Mouse (Mus musculus) heart, adult 18-20 months (tissue): ENCODE results near the gene Depdc1b. TPM values are rescaled to one million over a fixed set of nuclear protein-coding genes. Genes with fewer than 3 reads are reported as not detected.
A peak's percentile ranks its signal among the peaks of the same experiment; 100 is the strongest.

Experiments
- DNase-seq, 2 experiments: peaks; one replicate each; pipeline ENCODE4 v3.0.0; 2021 to 2022; ENCODE audit warnings: mixed read lengths in 1 of 2
- total RNA-seq, 2 experiments: library from RNA; stranded (reverse); gene quantifications; 2 replicates each; pipeline ENCODE4 v1.2.3; 2021

Depdc1b gene
- total RNA-seq, 2 experiments from 2014 or later: 0.30 to 0.67 TPM

DNA sequence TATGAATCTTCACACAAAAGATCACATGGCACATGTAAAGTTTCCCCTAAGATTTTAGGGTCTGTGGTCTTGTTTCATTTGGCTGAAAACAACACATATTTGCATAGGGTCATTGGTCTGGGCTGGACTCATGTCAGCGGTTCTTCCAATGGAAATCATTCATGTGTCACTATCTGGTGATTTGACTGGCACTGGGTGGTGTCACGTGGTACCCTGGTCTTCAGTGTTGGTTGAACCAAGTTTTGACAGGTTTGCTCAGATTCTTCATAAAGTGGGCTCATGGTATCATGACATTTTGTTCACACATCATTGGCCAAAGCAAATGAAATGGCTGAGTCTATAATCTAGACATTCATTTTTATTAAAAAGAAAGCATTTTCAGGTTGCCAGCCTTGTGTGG lies 1.3 kb downstream of the Depdc1b start:
- DNase-seq: no peak

DNA sequence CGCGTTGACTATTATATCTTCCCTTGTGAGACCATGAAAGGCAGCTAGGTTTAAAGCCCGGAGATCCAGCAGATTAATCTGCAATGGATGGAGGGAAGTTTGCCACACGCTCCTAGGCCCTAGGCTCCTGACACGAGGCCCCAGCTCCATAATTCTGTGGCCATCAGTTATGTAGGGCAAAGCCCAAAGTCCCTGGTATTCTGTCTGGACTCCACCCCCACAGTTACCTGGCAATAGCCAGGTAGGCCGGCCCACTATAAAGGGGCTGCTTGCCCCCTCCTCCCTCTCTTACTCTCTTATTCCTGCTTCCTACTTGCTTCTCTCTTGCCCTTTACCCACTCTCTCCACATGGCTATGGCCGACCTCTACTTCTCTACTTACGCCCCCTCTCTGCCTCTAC lies 2.9 kb downstream of the Depdc1b start:
- DNase-seq: no peak

DNA sequence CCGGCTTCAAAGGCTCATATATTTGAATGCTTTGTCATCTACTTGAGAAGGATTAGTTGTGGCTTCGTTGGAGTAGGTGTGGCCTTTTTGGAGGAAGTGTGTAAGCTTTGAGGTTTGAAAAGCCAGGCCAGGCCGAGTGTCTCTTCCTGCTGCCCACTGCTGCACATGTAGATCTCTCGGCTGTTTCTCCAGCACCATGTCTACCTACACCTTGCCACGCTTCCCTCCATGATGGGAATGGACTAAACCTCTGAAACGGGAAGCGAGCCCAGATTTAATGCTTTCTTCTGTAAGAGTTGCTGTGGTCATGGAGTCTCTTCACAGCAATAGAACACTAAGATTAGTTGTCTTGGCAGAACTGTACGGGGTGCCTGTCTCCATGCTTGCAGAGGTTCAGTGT lies 4.1 kb downstream of the Depdc1b start:
- DNase-seq: no peak

DNA sequence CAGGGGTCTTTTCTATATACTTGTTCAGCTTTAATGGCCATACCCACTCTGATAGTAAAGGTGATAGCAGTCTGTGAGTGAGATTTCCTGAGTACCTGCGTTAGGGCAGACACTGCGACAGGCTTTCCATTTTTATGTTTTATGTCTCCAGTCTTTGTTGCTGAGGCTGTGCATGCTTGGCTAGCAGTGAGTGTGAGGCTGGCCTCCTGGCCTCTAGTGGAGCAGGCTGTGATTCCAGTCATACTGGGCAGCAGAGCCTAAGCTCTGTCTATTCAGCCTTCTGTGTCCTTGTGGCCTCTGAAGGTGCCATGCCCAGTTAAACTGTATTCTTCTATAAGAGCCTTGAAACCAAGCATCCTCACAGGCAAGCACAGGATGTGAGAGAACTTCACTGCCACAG lies 6.3 kb downstream of the Depdc1b start:
- no peak for DNase-seq

DNA sequence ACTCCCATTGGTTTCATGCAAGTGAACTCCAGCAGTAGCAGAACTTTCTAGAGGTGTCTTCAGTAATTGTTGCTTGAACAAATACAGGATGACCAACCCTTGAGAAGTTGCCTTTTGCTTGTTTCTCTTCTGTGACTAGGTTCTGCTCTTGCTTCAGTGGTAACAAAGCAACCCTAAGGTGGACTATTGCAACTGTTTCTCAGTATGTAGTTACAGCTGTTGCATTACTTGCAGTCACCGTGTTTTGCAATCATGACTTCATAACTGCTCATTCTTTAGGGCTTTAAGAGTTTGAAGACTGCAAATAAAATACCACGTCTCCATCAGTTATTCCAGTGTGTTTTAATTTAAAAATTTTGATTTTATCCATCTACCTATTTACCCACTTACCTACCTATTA lies 7.2 kb downstream of the Depdc1b start:
- no peak for DNase-seq

DNA sequence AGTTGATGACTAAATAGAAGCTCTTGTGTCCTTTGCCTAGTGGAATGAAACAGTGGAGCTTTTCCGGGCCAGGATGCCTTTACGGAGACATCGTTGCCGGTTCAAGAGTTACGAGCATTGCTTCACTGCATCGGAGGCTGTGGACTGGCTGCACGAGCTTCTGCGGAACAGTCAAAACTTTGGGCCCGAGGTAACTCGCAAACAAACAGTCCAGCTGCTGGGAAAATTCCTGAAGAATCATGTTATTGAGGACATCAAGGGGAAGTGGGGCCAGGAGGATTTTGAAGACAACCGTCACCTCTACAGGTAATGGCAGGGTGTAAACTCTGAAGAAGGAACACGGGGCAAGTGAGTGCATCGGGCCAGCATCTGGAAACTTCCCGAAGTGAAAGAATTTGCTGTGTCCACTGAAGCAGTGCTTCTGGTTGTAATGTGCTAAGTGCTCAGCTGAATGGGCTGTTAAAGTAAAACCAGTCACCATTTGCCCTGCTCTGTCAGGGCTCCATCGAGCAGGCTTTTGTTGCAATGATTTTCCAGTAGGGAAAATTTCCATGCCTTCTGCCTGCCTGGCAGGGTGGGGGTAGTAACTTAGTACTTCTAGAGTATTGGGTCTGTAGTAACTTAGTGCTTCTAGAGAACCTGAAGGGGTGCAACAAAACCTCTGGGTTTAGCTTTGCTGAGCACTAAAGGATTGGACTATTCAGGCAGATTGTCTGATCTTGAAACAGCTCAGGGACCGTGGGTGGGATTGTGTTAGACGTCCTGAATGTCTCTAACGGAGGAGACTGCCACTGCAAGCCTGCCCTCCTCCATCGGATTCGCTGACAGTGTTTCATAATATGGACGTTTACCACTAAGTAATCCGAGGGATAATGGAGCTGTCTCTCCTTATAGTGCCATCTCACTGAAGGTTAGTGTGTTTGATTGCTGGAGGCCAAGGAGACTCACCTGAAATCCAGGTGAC lies 8.0 kb downstream of the Depdc1b start:
- DNase-seq: no peak

DNA sequence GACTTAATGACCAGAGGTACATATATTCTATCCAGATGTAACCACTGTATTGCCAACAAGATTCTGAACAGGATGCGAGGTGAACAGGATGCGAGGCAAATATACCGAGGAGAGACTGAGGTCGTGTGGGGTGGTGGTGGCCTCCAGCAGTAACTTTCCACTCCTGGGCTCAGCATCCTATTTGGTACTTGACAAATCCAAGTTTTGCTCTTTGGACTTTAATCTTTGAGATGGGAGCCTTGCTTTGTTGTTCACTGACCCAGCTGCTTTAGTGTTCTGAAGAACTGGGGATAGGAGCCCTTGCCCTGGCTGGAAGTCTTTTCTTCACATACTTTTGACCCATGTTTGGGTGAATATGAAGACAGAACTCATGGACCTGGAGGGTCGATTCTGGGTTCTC lies 9.7 kb downstream of the Depdc1b start:
- DNase-seq: no peak

DNA sequence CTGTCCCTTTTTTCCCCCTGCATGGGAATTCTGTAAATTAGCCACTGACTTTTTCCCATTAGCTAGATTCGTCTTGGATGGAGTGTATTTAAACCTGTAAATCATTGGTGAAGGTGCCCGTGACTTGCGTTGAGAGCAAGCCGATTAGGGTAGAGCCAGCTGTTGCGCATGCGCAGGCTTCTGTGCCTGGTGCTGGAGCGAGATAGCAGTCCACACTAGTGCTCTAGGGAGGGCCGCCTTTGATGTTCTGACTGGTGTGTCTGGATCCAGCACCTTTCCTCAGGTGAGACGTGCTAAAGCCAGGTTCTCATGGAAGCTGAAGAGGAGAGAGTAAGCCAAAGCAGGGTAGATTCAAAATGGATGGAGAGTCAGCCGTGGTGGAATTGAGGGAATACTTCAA lies 10.2 kb downstream of the Depdc1b start:
- DNase-seq: no peak

DNA sequence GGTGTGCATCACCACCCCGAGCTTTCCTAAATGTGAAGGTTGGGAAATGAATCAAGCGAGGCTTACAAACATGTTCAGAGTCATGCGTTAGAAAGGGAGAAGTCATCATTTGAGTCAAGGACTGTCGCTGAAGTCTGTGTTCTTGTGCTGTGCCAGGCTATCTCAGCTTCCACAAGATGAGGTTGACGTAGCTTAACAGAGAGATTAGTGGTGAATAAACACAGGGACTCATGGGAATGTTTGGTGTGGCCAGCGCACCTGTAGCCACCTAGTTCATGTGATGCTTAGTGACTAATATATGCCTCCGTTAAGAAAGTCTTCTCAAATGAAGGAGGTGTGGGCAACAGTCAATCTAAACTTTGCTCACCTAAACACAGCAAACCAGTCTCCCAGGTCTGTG lies 10.9 kb downstream of the Depdc1b start:
- no peak for DNase-seq

DNA sequence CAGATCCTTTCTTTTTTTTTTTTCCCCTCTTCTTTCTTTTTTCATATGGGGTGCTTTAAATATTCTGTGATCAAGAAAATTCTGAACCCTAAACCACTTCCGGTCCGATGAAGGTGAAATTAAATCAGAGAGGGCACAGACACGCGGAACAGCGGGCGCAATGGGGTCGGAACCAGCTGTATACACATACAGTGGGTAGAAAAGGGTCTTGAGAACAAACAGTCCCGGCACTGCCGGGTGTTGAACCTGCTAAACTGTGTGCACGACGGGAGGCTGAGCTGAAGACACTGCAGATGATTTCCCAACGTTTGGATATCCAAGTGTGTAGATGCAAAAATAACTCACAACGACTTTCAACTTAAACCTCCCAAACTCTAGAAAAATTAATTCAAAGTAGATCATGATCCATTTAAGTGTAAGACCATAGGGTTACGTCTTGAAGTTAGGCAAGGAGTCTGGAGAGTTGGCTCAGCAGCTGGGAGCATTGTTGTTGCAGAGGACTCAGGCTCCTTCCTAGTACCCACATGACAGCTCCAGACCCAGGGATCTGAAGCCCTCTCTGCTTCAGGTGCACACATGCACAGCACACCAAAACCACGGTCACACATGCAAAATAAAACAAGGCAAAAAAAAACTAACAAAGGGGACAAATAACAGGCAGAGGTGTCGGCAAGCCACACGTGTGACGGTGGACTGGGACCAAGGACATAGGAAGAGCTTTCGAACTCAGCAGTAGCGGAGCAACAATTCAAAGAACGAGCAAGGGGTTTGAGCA lies 12.5 kb downstream of the Depdc1b start:
- no peak for DNase-seq

DNA sequence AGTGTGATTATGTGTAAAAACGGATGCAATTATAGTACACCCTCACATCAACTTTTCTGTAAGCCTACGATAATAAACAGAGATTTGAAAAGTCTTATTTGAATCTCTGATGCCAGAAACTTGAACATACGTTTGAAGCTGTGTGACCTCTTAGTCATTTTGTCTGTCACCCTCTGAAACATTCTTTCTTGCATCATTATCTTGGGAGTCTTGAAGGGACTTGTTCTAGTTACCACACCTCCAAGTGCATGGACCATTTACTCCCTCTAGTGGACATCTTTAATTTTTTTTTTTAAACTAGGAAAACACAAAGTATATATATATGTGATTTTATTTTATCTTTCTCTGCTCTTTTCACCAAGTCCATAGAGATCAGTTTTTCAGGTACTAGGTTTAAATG lies 13.6 kb downstream of the Depdc1b start:
- peak in 1 of 2 experiments; percentile 32 for DNase-seq

DNA sequence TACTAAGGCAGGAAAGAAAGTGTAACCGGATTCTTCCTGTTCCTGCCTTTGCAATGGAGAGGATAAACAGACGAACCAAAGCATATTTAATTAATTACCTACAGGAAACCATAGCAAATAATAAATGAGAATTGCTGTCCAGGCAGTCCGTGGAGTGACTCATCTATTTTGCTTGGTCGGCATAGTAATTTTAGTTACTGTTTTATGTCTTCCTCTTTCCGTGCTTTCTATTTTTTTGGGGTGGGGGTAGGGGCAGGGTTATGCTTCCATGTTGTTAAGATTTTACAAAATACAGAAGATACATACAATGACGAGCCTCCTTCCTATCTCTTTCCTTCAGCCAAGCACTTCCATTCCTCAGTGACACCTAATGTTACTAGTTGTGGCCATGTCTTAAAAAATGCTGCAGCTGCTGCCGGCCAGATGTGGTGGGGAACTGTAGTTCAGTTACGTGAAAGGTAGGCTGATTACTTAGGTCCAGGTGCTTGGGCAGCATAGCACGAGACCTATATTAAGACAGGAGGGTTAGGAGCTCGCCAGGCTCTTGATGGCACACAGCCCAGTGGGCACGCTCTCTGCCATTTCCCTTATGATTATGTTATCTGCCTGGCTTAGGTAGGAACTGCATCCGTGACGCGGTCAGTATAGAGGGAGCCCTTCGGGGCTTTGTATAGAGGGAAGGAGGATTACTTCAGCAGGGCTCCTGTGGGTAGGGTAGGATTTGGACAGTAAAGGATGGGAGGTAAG lies 19.3 kb downstream of the Depdc1b start:
- no peak for DNase-seq

DNA sequence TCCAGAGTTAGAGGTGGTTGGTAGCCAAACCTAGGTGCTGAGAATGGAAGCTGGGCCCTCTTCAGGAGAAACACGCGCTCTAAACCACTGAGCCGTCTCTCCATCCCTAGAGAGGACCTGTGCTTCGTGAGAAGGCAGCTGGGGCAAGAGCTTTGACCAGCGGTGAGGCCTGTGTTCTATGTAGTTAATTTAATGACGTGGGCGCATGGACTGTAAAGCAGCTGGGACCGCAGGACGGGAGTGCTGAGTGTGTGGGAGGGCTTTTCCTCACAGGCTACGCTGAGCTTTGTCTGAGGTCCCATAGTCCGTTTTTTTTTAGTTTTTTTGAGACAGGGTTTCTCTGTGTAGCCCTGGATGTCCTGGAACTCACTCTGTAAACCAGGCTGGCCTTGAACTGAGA lies 20.1 kb downstream of the Depdc1b start:
- no peak for DNase-seq

DNA sequence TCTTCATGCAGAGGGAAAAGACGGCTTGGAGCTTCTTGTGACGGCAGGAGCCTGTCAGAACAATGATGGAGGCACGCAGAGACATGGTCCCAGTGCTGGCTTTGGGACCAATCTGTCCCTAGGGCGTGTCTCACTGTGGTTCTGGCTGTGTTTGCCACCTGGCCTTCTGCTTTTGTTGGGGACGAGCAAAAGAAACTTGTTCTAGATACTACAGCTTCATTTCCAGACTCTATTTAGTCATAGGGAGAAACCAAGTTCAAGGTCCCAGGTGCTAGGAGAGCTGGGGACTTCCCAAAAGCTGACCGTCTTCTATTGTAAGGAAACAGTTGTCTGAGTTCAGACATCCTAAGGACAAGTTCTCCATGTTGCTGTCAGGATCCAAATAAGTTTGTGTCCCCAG lies 21.2 kb downstream of the Depdc1b start:
- DNase-seq: no peak

DNA sequence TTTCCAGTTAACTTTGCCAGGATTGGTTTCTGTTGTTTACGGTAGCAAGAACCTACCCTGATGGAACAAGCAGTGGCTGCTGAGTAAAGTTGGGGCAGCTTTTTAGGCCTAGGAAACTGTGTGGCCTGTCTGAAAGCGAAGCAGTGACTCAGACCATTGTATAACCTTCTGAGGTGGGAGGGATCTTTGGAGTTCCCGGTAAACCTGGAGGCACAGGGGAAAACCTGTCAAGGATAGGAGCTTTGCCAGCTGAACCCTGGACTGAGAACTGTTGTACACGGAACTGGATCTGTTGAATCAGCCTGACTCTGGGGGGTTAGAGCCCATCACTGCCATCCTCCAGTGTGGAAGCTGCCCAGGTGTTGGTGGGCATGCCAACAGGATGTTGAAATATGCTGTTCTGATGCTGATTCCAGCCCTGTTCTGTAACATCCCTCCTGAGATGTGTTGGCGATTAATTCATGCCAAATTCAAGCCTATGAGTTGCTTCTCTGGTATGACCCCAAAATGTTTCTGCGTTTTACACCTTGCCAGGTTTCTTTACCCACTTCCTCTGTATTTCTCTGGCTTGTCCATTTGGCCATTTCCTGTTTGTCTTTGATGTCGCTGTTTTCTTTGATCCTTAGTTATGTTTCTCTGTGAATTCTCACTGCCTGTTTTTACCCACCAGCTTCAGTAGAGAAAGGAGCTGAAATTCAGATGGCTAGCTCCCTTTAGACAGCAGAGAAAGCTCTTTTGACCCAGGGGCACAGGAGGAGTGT lies 22.1 kb downstream of the Depdc1b start:
- no peak for DNase-seq

DNA sequence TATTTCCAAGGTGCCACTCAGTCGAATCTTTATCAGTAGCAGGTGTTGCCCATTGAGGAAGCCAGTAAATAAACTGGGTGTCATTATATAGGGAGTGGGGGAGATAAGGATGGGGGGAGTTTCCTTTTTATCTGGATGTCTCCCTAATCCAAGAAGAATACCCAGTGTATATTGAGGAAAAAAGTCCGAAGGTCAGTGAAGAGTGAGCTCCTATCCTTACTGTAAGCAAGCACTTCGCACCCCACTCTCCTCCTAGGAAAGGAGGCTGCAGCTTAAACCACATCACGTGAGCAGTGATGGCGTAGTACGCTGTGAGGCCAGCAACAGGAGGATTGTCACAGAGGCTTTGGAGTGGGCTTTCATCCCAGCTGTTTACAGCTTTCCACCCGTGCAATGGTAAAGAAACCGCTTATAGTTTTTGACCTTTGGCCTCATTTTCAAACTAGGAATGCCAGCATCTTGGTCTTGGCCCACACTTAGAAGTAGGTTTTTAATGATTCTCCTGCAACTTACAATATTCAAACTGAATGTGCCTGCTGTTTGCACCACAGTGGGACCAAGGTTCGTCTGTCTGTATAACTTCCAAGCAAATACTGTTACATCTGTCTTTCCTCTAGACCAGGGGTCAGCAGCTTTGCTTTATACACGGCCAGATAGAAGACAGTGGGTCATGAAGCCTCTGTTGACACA lies 23.9 kb downstream of the Depdc1b start:
- DNase-seq: no peak

DNA sequence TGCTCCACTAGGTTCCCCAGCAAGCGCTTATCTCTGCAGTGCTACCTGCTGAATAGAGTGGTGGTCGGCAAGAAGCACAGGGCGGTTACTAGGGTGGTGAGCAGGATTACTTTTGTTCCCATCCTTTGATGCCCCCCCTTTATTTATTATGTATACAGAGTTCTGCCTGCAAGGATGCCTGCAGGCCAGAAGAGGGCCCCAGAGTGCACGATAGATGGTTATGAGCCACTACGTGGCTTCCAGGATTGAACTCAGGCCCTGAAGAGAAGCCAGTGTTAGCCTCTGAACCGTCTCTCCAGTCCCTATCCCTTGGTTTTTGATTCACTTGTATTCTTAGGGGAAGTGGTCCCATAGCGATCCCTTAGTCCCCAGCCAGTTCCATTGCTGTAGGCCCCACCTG lies 25.5 kb downstream of the Depdc1b start:
- no peak for DNase-seq

DNA sequence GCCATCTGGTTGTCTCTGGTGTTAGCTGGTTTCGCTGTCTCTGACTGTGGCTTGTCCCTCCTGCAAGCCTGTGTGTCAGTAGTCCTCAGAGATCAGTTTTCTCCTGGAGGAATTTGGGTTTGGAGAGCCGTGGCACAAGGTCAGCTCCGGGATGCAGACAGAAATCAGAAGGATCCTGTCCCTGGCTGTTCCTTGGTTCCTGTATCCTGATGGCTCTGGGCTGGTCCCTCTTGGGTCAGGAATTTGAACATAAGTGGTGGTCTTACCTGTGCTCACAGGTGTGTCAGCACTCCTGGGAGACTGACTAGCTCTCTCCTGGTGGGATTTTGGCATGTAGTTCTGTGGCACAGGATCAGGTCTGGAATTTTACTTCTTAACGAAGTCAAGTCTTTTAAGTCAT lies 29.6 kb downstream of the Depdc1b start:
- no peak for DNase-seq

DNA sequence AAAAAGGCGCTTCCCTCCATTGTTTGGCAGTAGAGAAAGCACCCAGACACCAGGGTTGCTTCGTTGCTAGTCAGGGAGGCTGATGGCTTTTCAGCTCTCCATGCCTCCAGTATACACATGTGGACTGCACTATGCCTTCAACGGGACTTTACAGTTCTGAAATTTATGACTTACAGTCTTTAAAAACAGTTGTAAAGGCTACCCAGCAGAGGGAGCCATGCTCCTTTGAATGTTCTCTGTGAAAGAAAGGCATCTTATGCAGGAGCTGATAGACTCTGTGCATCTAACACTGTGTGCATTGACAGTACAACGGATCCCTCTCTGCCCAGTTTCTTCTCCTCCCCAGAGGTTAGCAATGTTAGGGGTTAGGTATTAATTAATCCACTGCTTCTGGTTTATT lies 30.9 kb downstream of the Depdc1b start:
- DNase-seq: peak in 1 of 2 experiments; percentile 37

DNA sequence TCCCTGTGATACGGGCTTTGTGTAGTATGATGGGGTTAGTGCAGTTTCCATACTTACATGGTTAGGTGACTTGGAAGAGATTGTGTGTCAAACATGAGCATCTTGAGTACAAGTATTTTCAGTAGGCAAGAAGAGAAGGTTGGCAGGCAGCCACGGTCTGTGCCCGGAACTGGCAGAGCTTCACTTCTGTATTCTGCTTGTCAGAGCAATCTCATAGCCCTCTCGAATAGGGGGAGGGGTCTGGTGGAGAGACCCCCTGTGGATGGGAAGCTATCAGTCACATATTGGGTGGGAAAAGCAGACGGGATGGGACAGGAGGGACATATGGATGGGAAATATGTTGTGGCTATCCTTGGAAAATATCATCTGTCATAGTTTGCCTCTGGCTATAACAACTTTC lies 33.5 kb downstream of the Depdc1b start:
- no peak for DNase-seq

DNA sequence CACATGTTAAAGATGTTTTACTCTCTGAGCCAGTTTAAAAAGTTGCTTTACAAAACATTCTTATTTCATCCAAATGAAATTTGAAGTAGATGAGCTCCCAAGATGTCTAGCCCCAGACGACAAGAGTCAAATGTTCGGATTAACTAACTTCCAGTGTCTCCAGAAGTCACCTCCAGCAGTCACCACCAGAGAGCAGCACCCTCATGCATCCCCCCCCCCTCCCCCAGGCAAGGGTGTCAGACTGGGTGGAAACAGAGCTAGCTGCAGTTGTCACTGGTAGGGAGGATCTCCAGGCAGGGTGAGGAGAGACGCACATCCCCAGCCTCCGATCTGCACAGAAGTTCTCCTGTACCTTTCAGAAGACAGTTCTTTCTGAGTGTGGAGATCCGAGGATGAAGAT lies 37.6 kb downstream of the Depdc1b start:
- DNase-seq: no peak
